Mouse (Mus musculus) liver, postnatal 0 days (tissue): ENCODE data around the gene Igf2bp3. TPM values are rescaled to one million over a fixed set of nuclear protein-coding genes. Genes with fewer than 3 reads are reported as not detected.

Experiments used
- ATAC-seq: fragments of 200-750 bp; cut with Nextera tagmentation; 2 replicates; pipeline ENCODE4 v1.8.0; 2017; ENCODE audit warnings: mild to moderate bottlenecking, moderate library complexity
- DNase-seq: peaks from one replicate; pipeline ENCODE4 v3.0.0-alpha.2; 2016
- H3K27ac ChIP-seq: fragments of 300-500 bp; sonication (generic); 2 replicates; pipeline ENCODE4 v1.5.1; 2014; ENCODE audit warnings: antibody characterized with exemption, moderate library complexity, mild to moderate bottlenecking, low read depth
- H3K27me3 ChIP-seq: fragments of 300-500 bp; sonication (generic); 2 replicates; pipeline ENCODE4 v1.6.1; 2014; ENCODE audit warnings: low read length, control low read depth, mixed read lengths; ENCODE audit not compliant: insufficient read depth
- H3K36me3 ChIP-seq: fragments of 300-500 bp; sonication (generic); replicated peaks from 2 replicates; pipeline ENCODE4 v1.6.1; 2014; ENCODE audit warnings: mild to moderate bottlenecking, control low read depth, low read length, moderate library complexity, mixed read lengths; ENCODE audit not compliant: insufficient read depth
- H3K4me1 ChIP-seq: fragments of 300-500 bp; sonication (generic); 2 replicates; pipeline ENCODE4 v1.6.1; 2014; ENCODE audit warnings: antibody characterized with exemption, mild to moderate bottlenecking, control low read depth; ENCODE audit not compliant: insufficient read depth
- H3K4me2 ChIP-seq: fragments of 300-500 bp; sonication (generic); 2 replicates; pipeline ENCODE4 v1.6.1; 2014; ENCODE audit warnings: low read depth, mild to moderate bottlenecking, low read length, moderate library complexity, mixed read lengths
- H3K4me3 ChIP-seq: fragments of 300-500 bp; sonication (generic); 2 replicates; pipeline ENCODE4 v1.5.1; 2014; ENCODE audit warnings: low read depth, low read length
- H3K9ac ChIP-seq: fragments of 300-500 bp; sonication (generic); replicated peaks from 2 replicates; pipeline ENCODE4 v1.6.1; 2014; ENCODE audit warnings: mild to moderate bottlenecking, moderate library complexity
- H3K9me3 ChIP-seq: fragments of 300-500 bp; sonication (generic); 2 replicates; pipeline ENCODE4 v1.6.1; 2016; ENCODE audit warnings: mild to moderate bottlenecking, control low read depth, low read length, mixed read lengths
- CTCF ChIP-seq: sonication (generic); IDR thresholded peaks from 2 replicates; pipeline ENCODE4 v1.5.1; 2016; ENCODE audit warnings: antibody characterized with exemption, low read depth
- EP300 ChIP-seq: IDR thresholded peaks from 2 replicates; pipeline ENCODE4 v1.6.1; 2016; ENCODE audit warnings: antibody characterized with exemption, low read depth, mild to moderate bottlenecking
- WGBS: fragments of 180-500 bp; shearing (Covaris S2); extraction: QIAGEN DNeasy Blood & Tissue Kit; methylation state at CpG from one replicate; pipeline ENCODE4 v1.1.7; 2014; ENCODE audit not compliant: insufficient replicate concordance; 5-methylcytosine and 5-hydroxymethylcytosine counted together
- polyA plus RNA-seq: library from polyadenylated mRNA; unstranded; fragments of >200 nt; fragmentation: Nextera tagmentation; extraction: Ambion mirVana; gene quantifications from 2 replicates; pipeline ENCODE4 v1.2.1, GENCODE M21; 2015

Igf2bp3 gene
- polyA plus RNA-seq, 1 experiment from 2014 or later = 31.3 TPM

- 8% methylated on average over 16 of the region's 16 CpGs for WGBS
- Histone ChIP-seq H3K4me1 (peaks cover 8% of the 10 kb centered on the region; the same call in 1 of the 2 replicates), H3K4me2 (peak overlapping the region; percentile 64), H3K27me3 (no peaks in the 10 kb centered on the region), H3K4me3 (peak overlapping the region; percentile 36), H3K9ac (peak overlapping the region; percentile 19; the same call in 1 of the 2 replicates), H3K9me3 (no peaks in the 10 kb centered on the region), H3K36me3 (no peaks in the 10 kb centered on the region), H3K27ac (0 out of 2 replicates have a peak overlapping the region, but pooled peaks have one; percentile 20)
- TF ChIP-seq EP300 = no peak
- TF ChIP-seq CTCF = no peak
- ATAC-seq (no peak), DNase-seq (peak; percentile 24)
Observed at GRCm38 (mm10) chr6:49219920-49220604, 5.3 kb upstream of the Igf2bp3 start.

GRCm38 (mm10) chr6:49219001-49219560 is 4.3 kb upstream of the Igf2bp3 start:
- Histone ChIP-seq H3K9me3 (no peaks in the 10 kb centered on the region), H3K27ac (no peak overlapping the region), H3K4me2 (0 out of 2 replicates have a peak overlapping the region, but pooled peaks have one; percentile 4), H3K36me3 (no peaks in the 10 kb centered on the region), H3K9ac (no peak overlapping the region), H3K4me3 (no peak overlapping the region), H3K4me1 (peaks cover 8% of the 10 kb centered on the region; the same call in 1 of the 2 replicates), H3K27me3 (no peaks in the 10 kb centered on the region)
- TF ChIP-seq CTCF (no peak), EP300 (no peak)
- DNase-seq (no peak), ATAC-seq (no peak)
- 10% methylated on average over 4 of the region's 4 CpGs for WGBS

- no peak for ATAC-seq
- peak overlapping the region; percentile 78 for H3K4me3 ChIP-seq
- H3K27ac ChIP-seq = peak overlapping the region; percentile 98
- peaks cover 10% of the 10 kb centered on the region; the same call in 1 of the 2 replicates for H3K4me1 ChIP-seq
- DNase-seq = peak; percentile 44
- H3K9ac ChIP-seq = peak overlapping the region; percentile 78
- H3K36me3 ChIP-seq = no peaks in the 10 kb centered on the region
- peak overlapping the region; percentile 88 for H3K4me2 ChIP-seq
- no peaks in the 10 kb centered on the region for H3K27me3 ChIP-seq
- WGBS = under 1% methylated on average over 31 of the region's 31 CpGs
- TF ChIP-seq EP300 (peak; percentile 16; the same call in 1 of the 2 replicates), CTCF (no peak)
- no peaks in the 10 kb centered on the region for H3K9me3 ChIP-seq
Observed at GRCm38 (mm10) chr6:49218275-49218802, 3.6 kb upstream of the Igf2bp3 start.

DNA sequence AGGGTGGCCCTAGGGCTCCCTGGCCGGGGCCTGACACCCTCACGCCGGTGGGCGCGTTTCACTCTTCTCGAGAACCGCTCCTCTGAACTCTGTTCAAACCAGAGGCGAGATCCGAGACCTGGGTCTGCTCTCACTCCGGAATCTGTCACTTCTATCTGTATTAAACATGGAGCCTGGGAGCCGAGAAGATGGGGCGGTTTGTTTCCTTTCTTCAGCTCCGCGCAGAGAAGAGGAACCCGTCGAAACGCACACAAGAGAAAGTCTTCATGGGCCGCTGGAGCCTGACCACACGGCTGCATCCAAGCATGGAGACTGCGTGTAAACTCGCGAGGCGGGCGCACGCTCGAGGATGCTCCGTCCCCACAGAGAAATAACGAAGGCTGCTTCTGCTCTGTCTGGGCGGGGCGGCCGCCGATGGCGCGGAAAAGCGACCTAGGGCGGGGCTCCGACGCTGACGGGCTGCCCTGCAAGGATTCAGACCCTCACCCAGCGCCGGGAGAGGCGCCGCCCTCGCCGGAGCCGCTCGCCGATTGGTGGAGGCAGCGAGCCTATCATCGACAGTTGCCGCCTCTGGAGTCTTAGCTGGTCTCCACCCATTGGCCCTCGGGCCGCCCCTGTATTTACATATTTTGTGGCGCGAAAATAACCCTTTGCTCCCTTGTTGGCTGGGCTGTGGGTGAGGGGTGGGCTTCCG is 3.0 kb upstream of the Igf2bp3 start:
- ATAC-seq = peak; percentile 87
- H3K9ac ChIP-seq = peak overlapping the region; percentile 78
- H3K4me1 ChIP-seq = peaks cover 16% of the 10 kb centered on the region
- no peaks in the 10 kb centered on the region for H3K27me3 ChIP-seq
- WGBS = under 1% methylated on average over 55 of the region's 56 CpGs
- TF ChIP-seq CTCF (no peak), EP300 (no peak; the same call in 1 of the 2 replicates)
- H3K4me2 ChIP-seq = peak overlapping the region; percentile 88
- H3K4me3 ChIP-seq = peak overlapping the region; percentile 78
- peak overlapping the region; percentile 98 for H3K27ac ChIP-seq
- peak; percentile 99 for DNase-seq
- no peaks in the 10 kb centered on the region for H3K36me3 ChIP-seq
- H3K9me3 ChIP-seq = no peaks in the 10 kb centered on the region

DNA sequence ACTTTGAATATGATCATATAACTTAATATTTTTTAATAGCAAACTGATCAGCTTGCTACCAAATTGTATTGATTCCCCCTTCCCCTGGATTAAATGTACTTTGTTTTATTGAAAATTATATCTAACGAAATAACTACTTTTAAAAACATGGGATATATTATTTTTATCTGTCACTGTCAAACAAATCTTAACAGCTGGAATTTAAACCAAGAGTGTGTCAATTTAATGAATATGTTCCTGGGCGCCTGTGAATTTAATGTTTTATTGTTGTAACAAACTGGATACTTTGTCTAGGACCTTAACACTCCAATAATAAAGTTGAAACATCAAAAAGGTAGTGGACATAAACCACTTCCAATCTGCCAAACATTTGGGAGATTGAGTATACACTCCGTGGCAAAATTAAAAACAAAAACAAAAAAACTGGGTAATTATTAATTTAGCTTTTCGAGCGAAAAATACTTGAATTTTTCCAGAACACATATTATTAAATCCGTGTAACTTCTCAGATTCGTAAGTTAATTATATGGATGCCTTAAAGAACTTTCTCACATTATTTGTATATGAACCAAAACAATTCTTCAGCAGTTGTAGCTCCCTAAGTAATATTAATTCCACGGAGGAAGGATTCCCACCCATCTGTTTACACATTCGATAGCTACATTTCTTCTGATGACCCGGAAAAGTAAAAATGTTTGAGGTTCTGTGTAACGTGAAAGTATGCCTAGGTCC is 2.2 kb upstream of the Igf2bp3 start:
- TF ChIP-seq CTCF (no peak), EP300 (0 out of 2 replicates have a peak, but pooled peaks have one; percentile 7)
- Histone ChIP-seq H3K9me3 (no peaks in the 10 kb centered on the region), H3K27ac (peak overlapping the region; percentile 98), H3K27me3 (no peaks in the 10 kb centered on the region), H3K4me1 (peaks cover 19% of the 10 kb centered on the region), H3K36me3 (no peaks in the 10 kb centered on the region), H3K4me3 (peak overlapping the region; percentile 78), H3K4me2 (peak overlapping the region; percentile 88), H3K9ac (peak overlapping the region; percentile 78)
- ATAC-seq (no peak), DNase-seq (no peak)
- WGBS = 3% methylated on average over 11 of the region's 11 CpGs
